Mouse (Mus musculus) regulatory T cell (primary cell): ENCODE measurements at regions not wholly inside any gene's neighbourhood (a gene's known extent, or its start where the extent isn't known, plus 50 kb on each side); places are given as distances from the start of the nearest gene placed in this dataset.

Source experiments
- in situ Hi-C: fragments of 300-600 bp; cut with MboI, MseI; formaldehyde crosslinking; loops from one replicate; pipeline ENCODE4 v1.15.1; 2025; ENCODE audit warnings: high pct_unique_total_duplicates

- in situ Hi-C loops, result no loop called here
These were observed 574.6 kb downstream of the Stpg2 start for GRCm38 (mm10) chr3:139780054-139780453.

GRCm38 (mm10) chr3:139783406-139783805, 577.9 kb downstream of the Stpg2 start:
- in situ Hi-C loops, result no loop called here

GRCm38 (mm10) chr3:139786510-139786909, 581.0 kb downstream of the Stpg2 start:
- in situ Hi-C loops, result no loop called here

DNA sequence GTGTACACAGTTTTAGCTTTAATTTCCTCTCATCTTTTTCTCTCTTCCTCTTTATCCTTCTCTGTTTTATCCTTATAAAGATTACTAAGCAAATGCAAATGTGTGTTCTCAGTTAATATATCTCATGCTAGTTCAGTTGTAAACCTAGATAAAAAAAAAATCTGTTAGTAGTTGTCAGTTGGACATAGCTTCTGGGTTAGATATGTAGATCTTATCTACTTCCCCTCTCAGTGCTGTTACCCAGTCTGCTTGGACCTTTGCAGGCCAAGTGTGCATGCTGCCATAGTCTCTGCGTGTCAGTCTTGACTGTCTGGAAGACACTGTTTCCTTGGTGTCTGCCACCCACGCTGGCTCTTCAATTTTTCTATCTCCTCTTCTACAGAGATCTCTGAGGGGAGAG, 583.4 kb downstream of the Stpg2 start:
- in situ Hi-C loops, result no loop called here

DNA sequence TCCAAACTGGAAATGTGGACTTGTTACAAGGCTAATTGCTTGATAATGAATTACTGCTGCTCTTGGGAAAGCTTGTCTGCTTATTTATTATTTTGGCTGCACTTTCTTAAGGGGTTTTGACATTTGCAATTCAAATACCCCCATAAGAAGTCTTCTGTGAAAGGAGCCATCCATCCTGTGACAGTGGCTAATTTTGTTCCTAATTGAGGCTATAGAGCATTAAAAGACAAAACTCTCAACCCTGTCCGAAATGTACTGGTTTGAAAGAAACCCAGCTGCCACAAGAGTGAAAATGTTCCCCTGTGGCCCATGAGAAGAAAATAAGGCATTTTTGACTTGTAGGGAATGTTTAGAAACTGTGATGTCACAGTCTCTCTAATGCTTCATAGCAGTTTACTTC, 591.2 kb downstream of the Stpg2 start:
- in situ Hi-C loops, result no loop called here

- in situ Hi-C loops, result no loop called here
These were observed 593.6 kb downstream of the Stpg2 start for GRCm38 (mm10) chr3:139799059-139799458.

DNA sequence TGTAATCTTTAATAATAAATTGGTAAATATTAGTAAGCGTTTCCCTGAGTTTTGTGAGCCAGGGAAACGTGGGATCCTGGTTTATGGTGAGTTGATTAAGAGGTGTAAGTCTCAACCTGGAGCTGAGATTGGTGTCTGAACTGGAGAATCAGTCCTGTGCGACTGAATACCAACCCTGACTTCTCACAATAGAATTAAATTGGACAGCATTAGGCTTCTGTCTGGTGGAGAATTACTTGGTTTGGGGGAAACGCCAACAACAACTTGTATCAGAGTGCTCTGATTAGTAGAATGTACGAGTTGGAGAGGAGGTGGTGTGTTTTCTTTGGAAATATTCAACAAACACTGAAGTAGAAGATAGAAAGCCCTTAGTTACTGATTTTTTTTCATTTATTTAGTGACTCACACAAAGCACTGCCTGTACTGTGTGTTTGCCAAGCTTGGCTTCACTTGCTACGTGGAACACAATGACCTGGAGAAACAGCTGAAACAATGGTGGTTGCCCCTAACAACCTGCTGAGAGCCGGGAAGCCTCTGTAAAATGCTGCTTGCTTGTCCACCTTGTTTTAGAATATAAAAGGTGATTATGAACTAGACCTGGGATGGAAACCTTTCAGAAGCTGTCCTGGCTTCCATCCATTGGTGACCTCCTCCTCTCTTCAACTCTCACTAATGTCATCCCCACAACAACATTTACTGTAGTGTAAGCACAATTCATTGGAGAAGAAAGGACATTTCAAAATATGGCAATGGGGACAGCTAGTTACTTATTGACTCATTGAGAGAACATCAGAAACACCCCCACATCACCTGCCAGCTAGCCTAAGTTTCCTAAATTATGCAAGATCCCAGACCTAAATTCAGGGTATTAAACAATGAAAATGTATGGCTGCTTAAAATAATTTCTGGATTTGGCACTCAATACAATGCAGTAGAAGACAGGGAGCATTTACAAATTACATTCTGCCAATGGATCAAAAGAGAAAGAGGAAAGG, 597.5 kb downstream of the Stpg2 start:
- in situ Hi-C loops, result loop anchor here (25.0 kb wide), 1 partner anchor 1384 kb away; no protein-coding TSS in a partner anchor

- in situ Hi-C loops, result no loop called here
These were observed 622.5 kb downstream of the Stpg2 start for GRCm38 (mm10) chr3:139828014-139828413.

- in situ Hi-C loops, result no loop called here
These were observed 623.1 kb downstream of the Stpg2 start for GRCm38 (mm10) chr3:139828581-139828980.

DNA sequence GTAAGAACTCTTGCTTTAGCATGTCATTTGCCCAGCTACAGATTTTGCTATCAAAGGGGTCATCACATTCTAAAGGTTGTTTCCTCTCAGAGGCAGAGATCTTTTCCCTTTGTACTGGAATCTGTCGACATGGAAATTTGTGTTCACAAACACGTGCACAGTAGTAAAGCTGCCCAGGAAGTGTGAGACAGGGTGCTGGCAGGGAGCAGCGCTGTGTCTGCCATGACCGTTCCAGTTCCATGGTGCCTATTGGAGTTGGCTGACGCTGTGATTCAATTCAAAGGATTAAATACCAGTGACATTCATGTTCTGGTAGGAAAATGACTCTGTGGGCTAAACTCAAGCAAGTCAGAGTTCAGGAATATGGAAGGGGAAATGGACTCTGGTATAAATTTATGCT, 627.1 kb downstream of the Stpg2 start:
- in situ Hi-C loops, result no loop called here

GRCm38 (mm10) chr3:139842015-139842414, 636.5 kb downstream of the Stpg2 start:
- in situ Hi-C loops, result no loop called here

GRCm38 (mm10) chr3:139842988-139843605, 637.6 kb downstream of the Stpg2 start:
- in situ Hi-C loops, result no loop called here

GRCm38 (mm10) chr3:139844443-139844842, 638.9 kb downstream of the Stpg2 start:
- in situ Hi-C loops, result no loop called here

GRCm38 (mm10) chr3:139847826-139848225, 642.3 kb downstream of the Stpg2 start:
- in situ Hi-C loops, result no loop called here

DNA sequence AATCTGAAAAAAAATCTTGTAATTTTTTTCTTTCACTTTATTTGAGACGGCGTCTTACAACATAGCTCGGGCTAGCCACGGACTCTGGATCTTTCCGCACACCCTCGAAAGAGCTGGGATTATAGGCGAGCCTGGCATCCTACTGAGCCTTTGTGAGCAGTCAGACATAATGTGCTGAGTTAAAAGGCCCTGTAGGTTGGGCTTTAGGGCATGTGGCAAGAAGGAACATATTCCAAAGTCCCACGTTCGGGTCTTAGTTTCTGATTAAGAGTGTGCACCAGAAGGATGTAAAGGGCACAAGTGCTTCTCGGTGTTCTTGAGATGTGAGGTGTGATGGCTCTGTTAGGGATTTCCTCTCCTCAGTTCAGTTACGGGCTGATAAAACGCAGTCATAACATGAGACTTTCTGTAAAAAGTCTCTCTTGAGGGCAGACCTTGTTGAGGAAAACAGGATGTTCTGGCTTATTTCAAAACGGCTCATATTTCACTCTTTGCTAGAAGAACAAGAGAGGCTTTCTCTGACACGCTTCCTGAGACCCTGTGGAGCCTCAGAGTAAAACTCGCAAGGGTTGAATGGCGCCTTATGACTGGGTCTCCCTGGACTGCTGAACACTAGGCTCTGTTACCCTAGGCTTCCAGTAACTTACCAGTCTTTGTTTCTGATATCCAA, 654.6 kb downstream of the Stpg2 start:
- in situ Hi-C loops, result no loop called here

DNA sequence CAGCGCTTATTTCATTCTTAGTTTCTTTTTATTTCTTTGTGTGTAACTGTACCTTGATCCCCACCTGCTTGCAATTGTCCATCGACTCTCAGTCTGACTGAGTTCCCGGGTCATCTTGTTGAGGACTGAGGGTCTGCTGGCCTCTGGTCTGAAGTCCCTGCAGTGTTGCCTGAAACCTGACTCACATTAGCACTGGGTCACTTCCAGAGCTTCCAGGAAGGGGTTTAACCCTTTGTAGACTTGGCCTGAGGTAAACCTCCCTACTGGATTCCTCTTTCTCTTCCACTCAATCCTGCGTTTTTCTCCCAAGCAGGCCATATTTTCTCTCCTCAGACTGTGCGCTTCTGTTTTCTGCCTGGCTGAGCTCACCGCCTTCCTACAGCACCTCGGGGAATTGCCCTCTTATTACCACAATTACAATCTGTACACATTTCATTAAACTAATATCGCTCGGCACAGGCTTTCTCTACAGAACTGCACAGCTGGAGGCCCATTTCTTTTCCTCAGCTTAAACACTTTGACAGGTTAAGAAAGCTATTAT, 655.4 kb downstream of the Stpg2 start:
- in situ Hi-C loops, result no loop called here

DNA sequence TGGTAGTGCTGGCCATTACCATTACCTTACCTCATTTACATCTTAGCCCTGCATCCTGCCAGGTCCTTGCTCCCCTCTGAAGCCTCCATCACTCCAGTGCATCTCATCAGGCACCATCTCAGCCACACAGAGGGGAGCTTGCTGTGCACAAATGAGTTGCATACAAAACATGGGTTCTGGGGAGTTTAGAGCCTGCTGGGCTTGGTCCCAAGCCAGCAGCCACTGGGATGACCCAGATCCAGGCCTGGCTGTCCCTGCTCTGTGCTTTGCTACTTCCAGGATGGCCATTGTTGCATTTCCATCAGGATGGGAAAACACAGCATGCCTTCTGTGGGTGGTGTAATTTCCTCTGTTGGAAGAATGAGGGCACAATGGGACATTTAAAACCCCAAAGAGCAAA, 660.8 kb downstream of the Stpg2 start:
- in situ Hi-C loops, result no loop called here

GRCm38 (mm10) chr3:139867030-139867429, 661.5 kb downstream of the Stpg2 start:
- in situ Hi-C loops, result no loop called here

DNA sequence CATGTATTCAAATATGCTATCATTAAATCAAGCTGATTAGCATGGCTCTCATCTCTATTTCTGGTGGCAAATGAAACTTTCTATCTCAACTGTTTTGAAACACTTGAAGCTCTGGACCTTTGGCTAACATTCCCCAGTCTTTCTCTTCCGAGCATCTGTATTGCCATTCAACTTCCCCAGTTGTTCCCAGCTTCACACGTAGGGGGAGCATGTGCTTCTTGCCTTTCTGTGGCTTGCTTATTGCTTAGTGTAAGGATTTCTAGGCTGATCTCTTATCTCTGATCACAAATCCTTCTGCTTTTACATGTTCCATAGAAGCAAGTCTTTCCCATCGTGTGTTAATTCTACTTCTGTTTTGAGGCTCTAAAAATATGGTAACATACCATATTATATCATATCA, 662.0 kb downstream of the Stpg2 start:
- in situ Hi-C loops, result no loop called here

DNA sequence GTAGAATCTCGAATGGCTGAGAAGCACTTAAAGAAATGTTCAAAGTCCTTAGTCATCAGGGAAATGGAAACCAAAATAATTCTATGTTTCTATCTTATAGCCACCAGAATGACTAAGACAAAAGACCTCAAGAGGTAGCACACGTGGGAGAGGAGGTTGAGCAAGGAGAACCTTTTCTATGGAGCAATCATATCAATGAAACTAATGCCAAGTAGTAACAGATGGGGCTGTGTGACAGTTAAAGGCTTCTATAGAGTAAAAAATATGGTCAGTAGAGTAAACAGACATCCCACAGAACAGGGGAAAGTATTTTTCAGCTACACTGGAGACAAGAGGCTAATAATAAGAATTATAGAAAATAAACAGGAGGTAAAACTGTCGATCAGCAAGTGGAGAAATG, 664.3 kb downstream of the Stpg2 start:
- in situ Hi-C loops, result no loop called here

- in situ Hi-C loops, result loop anchor here (10.0 kb wide), 1 partner anchor 1111 kb away; no protein-coding TSS in a partner anchor
These were observed 680.7 kb downstream of the Stpg2 start for GRCm38 (mm10) chr3:139885942-139886860.
